Mouse (Mus musculus) liver, embryonic 14 days (tissue): Measurements from ENCODE around the gene CT030661.1. TPM values are rescaled to one million over a fixed set of nuclear protein-coding genes. Genes with fewer than 3 reads are reported as not detected.

Source experiments
- polyA plus RNA-seq: library from polyadenylated mRNA; depleted of rRNA; stranded (reverse); fragments of >200 nt; gene quantifications from 2 replicates; pipeline ENCODE4 v1.2.3, GENCODE M21; 2012; rRNA removed

CT030661.1 gene
- 2.7 TPM in 2 replicates for polyA plus RNA-seq

DNA sequence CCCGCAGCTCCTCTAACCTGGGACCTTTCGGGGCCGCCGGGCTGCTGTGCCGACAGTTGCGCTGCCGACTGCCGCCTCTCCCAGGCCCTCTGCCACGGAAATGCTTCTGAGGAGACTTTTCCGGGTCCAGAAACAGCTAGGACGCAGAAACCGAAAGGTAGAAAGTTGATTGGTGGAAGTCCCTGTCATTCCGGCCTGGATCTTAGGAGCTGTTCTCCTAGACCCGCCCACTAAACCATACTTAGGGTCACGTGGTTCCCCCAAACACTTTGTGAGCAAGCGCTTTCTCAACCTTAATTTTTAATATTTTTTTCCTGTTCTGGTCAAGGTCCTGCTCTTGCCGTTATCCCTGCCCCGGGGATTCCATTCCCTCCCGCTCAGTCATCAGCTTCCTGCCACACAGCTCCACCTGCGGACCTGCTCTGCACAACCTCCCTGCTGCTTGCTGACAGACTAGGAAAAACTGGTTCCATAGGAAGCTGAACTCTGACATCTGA, at the start of gene CT030661.1:
Gene CT030661.1 (minus strand): TSS at position 108 of the 497 bp plus-strand sequence.

DNA sequence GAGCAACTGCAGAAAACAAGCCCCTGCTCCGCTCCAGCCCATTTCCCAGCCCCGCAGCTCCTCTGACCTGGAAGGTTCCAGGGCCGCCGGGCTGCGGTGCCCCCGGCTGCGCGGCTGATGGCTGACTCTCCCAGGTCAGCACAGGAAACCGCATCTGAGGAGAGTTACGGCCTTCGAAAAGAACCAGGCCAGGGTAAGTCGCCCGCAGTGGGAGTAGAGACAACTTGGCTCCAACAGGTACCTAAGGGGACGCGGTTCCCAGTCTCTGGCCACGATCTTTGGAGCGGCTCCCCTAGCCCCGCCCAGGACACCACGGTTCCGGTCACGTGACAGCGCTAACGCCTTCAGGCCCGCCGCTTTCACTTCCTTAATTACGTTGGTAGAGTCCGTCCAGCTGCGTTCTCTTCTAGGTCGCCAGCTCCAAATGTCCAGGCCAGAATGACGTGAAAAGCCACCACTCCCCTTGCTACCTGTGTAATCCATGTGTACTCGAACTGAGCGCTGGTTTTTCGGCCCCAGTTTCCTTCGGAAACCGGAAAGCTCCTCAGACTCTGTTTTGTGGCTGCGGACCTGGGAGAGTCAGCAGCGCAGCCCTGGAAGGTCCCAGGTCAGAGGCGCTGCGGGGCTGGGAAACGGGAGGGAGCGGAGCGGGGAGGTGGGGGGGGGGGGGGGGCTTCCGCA, 46.6 kb upstream of the CT030661.1 start, which contains the start of the genes Zfp944 and Zfp758:
Gene Zfp944 (minus strand): TSS at position 300 of the 681 bp plus-strand sequence.
Gene Zfp758 (plus strand): TSS at position 353 of the 681 bp plus-strand sequence.

Other genes with a start within 250 kb of the CT030661.1 start
- 0.21 and 0.25 TPM in 2 replicates for gene Zfp947, start 148.6 kb downstream of the CT030661.1 start, polyA plus RNA-seq
- 0.64 and 0.70 TPM in 2 replicates for gene Zfp994, start 89.2 kb downstream of the CT030661.1 start, polyA plus RNA-seq
- 3.0 and 3.6 TPM in 2 replicates for gene Zfp944, start 46.6 kb upstream of the CT030661.1 start, polyA plus RNA-seq
- gene Zfp758, start 46.6 kb upstream of the CT030661.1 start, polyA plus RNA-seq: 1.5 and 1.8 TPM in 2 replicates
- gene Zfp946, start 109.4 kb upstream of the CT030661.1 start, polyA plus RNA-seq: 1.8 and 1.9 TPM in 2 replicates